Mouse (Mus musculus) E14TG2a.4 (cell line): ENCODE data around the gene Gfap.

Experiments used
- CTCF ChIP-seq: conservative IDR thresholded peaks from 2 replicates; pipeline ENCODE4 v1.5.1; 2014; ENCODE audit warnings: low read length
- NANOG ChIP-seq: IDR thresholded peaks from 2 replicates; pipeline ENCODE4 v1.6.1; 2014; ENCODE audit warnings: borderline replicate concordance, low read length, mixed read lengths

- TF ChIP-seq CTCF: no peak
- TF ChIP-seq NANOG: no peak
These were observed 38.4 kb upstream of the Gfap start for GRCm38 (mm10) chr11:102939024-102939675.
